Mouse (Mus musculus): ENCODE measurements around the gene Dda1. TPM values are rescaled to one million over a fixed set of nuclear protein-coding genes. Genes with fewer than 3 reads are reported as not detected.
"Not testable (repeated sequence)": the region's sequence is repeated elsewhere in the genome, so short reads cannot be mapped to it uniquely, and the experiment has no call there.

Gene Dda1
- polyA plus RNA-seq, 1 experiment, result 34.4 TPM

DNA sequence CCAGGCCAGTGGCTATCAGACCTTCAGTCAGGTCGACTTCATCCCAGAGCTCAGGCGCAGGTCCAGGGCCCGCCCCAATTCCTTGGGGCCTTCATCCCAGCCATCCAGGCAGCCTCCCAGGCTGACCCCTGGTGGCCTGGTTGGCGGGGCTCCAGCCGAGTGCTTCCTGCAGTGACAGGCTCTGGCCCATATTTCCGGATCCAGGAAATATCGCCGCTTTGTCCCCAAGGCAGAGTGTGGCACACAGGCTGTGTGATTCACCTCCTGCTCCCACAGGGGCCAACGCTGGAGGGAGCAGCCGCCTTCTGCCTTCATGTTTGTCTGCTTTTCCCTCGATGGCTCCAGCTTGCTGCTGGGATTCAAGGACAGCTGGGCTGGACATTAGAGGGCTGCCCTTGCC lies 27.5 kb downstream of the Dda1 start:
- H3K4me1 ChIP-seq (ENCODE audit: control insufficient read depth, insufficient read depth, insufficient read length, low read length), result peaks cover 28% of the 10 kb centered on the region
- no peak overlapping the region for H3K4me3 ChIP-seq (ENCODE audit: insufficient read depth, low read depth, low read length)
- H3K27ac ChIP-seq (replicated peaks; ENCODE audit: low read depth, low read length), result peak overlapping the region; percentile 47; the same call in 1 of the 2 replicates

DNA sequence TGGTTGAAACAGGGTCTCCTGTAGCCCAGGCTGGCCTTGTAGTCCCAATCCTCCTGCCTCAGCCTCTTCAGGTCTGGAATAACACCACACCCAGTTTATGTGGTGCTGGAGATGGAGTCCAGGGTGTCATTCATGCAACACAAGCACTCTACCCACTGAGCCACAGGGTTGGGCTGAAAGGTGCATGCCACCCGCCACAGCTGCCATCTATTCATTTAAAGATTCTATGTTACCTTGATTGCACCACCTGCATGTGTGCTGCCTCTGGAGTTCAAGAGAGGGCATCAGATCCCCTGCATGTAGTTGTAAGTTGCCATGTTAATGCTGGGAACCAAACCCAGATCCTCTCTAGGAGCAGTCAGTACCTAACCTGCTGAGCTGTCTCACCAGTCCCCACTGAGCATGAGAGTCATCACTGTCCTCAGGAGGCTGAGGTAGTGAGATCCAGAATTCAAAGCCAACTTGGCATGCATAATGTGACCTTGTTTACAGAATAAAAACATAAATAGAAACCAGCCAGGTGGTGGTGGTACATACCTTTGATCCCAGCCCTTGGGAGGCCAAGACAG lies 28.2 kb downstream of the Dda1 start:
- Histone ChIP-seq H3K4me1 (ENCODE audit: control insufficient read depth, insufficient read depth, insufficient read length, low read length) (peaks cover 28% of the 10 kb centered on the region), H3K4me3 (ENCODE audit: insufficient read depth, low read depth, low read length) (no peak overlapping the region), H3K27ac (replicated peaks; ENCODE audit: low read depth, low read length) (0 out of 2 replicates have a peak overlapping the region, but pooled peaks have one; percentile 4)

DNA sequence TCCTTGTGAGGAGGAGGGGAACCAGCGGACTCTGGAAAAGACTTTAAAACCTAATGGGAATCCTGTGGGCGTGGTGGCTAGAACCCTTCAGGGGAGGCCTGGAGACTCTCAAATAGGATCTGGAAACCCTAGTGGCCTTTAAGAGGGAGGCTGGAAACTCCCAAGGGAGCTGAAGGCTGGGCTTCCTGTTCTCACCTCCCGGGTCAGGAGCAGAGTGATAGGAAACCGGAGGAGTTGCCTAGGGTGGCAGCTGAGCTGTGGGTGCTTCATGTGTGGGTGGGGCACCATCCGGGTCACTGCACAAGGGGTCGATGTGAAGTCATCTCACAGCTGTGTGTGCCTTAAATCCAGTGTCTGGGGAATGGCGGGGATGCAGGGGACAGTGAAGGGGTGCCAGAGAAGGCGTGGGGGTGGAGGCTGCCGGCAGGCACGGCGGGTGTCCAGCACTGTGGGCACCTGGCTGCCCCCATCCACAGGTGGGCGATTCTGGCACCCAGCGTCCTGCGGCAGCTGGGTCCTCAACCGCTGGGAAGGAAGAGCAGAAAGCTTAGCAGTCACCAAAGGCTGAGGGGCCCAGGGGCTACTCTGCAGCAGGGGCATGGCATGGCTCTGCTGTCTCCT lies 29.0 kb downstream of the Dda1 start:
- no peak overlapping the region for H3K4me3 ChIP-seq (ENCODE audit: insufficient read depth, low read depth, low read length)
- peak overlapping the region; percentile 52 for H3K27ac ChIP-seq (replicated peaks; ENCODE audit: low read depth, low read length)
- peaks cover 28% of the 10 kb centered on the region for H3K4me1 ChIP-seq (ENCODE audit: control insufficient read depth, insufficient read depth, insufficient read length, low read length)

- Histone ChIP-seq H3K27ac (replicated peaks; ENCODE audit: low read depth, low read length) (peak overlapping the region; percentile 62), H3K4me3 (ENCODE audit: insufficient read depth, low read depth, low read length) (no peak overlapping the region), H3K4me1 (ENCODE audit: control insufficient read depth, insufficient read depth, insufficient read length, low read length) (peaks cover 28% of the 10 kb centered on the region)
Observed at GRCm38 (mm10) chr8:71498816-71499690, 30.1 kb downstream of the Dda1 start.

- peaks cover 4% of the 10 kb centered on the region; the same call in 1 of the 2 replicates for H3K4me1 ChIP-seq (ENCODE audit: control insufficient read depth, insufficient read depth, insufficient read length, low read length)
- H3K4me3 ChIP-seq (ENCODE audit: insufficient read depth, low read depth, low read length), result no peak overlapping the region
- no peak overlapping the region for H3K27ac ChIP-seq (replicated peaks; ENCODE audit: low read depth, low read length)
Observed at GRCm38 (mm10) chr8:71504349-71504748, 35.4 kb downstream of the Dda1 start.

- Histone ChIP-seq H3K4me3 (ENCODE audit: insufficient read depth, low read depth, low read length) (no peak overlapping the region), H3K27ac (replicated peaks; ENCODE audit: low read depth, low read length) (no peak overlapping the region), H3K4me1 (ENCODE audit: control insufficient read depth, insufficient read depth, insufficient read length, low read length) (peaks cover 4% of the 10 kb centered on the region; the same call in 1 of the 2 replicates)
Observed at GRCm38 (mm10) chr8:71505326-71505725, 36.3 kb downstream of the Dda1 start.

- H3K4me3 ChIP-seq (ENCODE audit: insufficient read depth, low read depth, low read length), result no peak overlapping the region
- H3K27ac ChIP-seq (replicated peaks; ENCODE audit: low read depth, low read length), result no peak overlapping the region
- 0 out of 2 replicates have a peak, but pooled peaks cover 4% of the 10 kb centered on the region for H3K4me1 ChIP-seq (ENCODE audit: control insufficient read depth, insufficient read depth, insufficient read length, low read length)
Observed at GRCm38 (mm10) chr8:71505979-71506378, 37.0 kb downstream of the Dda1 start.

DNA sequence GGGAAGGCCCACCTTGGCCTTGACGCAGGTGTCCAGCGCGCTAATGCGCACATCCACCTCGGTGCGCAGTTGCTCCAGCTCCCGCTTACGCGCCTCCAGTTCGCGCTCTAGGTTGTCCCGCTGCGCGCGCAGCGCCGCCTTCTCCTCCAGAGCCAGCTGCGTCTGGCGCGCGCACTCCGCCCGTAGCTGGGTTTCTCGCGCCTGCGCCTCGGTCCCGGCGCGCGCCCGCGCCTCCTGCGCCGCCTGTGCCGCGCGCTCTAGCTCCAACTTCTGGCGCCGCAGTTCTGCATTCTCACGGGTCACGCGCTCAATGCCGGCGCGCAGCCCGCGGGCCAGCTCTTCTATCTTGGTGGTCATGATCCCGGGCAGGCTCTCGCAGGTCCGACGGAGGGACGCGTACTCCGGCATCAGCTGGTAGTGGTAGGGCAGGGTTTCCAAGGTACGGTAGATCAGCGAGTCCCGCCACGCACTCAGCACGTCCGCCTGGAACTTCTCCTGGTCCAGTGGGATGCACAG lies 38.6 kb downstream of the Dda1 start:
- no peak overlapping the region for H3K27ac ChIP-seq (replicated peaks; ENCODE audit: low read depth, low read length)
- H3K4me1 ChIP-seq (ENCODE audit: control insufficient read depth, insufficient read depth, insufficient read length, low read length), result 0 out of 2 replicates have a peak, but pooled peaks cover 4% of the 10 kb centered on the region

GRCm38 (mm10) chr8:71509316-71509715 lies 40.3 kb downstream of the Dda1 start:
- peaks cover 4% of the 10 kb centered on the region; the same call in 1 of the 2 replicates for H3K4me1 ChIP-seq (ENCODE audit: control insufficient read depth, insufficient read depth, insufficient read length, low read length)
- H3K4me3 ChIP-seq (ENCODE audit: insufficient read depth, low read depth, low read length), result no peak overlapping the region
- no peak overlapping the region for H3K27ac ChIP-seq (replicated peaks; ENCODE audit: low read depth, low read length)

More for the DNA sequence above, 38.6 kb downstream of the Dda1 start:
- H3K4me3 ChIP-seq (ENCODE audit: insufficient read depth, low read depth, low read length), result peak overlapping the region; percentile 58

DNA sequence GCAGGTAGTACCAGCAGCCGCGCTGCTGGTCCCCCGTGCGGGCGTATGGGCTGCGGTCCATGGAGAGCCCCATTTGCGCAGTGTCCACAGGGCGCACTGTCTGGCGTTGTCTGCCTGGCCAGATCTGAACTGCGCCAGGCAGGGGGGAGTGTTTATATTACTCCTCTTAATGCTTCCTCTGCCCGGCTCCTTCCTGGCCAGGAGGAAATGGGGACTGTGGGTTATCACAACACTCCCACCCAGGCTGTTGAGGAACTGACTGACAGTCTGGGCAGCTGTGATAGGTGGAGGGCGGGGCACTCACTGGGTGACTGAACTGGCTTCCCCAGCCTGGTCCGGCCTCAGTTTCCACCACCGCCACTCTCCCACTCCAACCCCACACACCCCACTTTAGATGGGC lies 42.6 kb downstream of the Dda1 start, which contains the start of gene Plvap:
TSS of gene Plvap (minus strand) at position 109 of the 400 bp plus-strand sequence.
- peaks cover 4% of the 10 kb centered on the region; the same call in 1 of the 2 replicates for H3K4me1 ChIP-seq (ENCODE audit: control insufficient read depth, insufficient read depth, insufficient read length, low read length)
- H3K4me3 ChIP-seq (ENCODE audit: insufficient read depth, low read depth, low read length), result no peak within 1 kb of the TSS
- no peak within 1 kb of the TSS for H3K27ac ChIP-seq (replicated peaks; ENCODE audit: low read depth, low read length)

DNA sequence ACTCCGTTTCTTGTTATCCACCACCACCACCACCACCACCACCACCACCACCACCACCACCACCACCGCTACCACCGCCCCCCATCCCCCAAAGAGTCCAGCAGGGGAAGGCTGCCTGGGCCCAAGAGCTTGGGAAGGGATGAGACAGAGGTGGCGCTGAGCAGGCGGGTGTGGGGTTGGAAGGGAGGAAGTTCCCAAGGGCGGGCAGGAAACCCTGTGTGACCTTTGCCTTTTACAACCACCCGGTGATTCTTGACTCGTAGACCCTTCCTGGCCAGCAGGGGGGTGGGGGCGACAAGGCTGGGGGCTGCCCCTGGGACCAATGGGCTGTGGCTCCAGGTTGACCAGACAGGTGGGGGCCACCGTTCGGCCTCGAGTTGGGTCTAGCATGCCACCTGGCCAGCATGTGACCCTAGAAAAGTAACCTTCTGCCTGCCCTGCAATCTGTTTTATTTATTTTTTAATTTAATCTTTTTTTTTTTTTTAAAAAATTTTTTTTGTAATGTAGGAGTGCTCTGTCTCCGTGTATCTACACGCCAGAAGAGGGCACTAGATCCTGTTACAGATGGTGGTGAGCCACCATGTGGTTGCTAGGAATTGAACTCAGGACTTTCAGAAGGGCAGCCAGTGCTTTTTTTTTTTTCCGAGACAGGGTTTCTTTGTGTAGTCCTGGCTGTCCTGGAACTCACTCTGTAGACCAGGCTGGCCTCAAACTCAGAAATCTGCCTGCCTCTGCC lies 44.2 kb downstream of the Dda1 start:
- H3K4me3 ChIP-seq (ENCODE audit: insufficient read depth, low read depth, low read length), result no peak overlapping the region
- H3K4me1 ChIP-seq (ENCODE audit: control insufficient read depth, insufficient read depth, insufficient read length, low read length), result no peaks in the 10 kb centered on the region; the same call in 1 of the 2 replicates
- H3K27ac ChIP-seq (replicated peaks; ENCODE audit: low read depth, low read length), result no peak overlapping the region

DNA sequence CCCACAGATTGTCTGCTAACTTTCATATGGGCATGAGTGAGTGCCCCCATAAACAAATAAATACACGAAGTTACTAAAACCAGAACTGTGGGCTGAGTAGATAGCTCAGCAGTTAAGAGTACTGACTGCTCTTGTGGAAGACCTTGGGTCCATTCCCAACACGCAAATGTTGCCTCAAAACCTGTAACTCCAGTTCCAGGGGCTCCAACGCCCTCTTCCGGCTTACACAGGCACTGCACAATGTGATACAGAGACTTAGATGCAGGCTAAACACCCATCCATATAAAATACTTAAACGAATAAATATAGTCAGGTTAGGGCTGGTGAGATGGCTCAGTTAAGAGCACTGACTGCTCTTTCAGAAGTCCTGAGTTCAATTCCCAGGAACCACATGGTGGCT lies 46.0 kb downstream of the Dda1 start:
- no peaks in the 10 kb centered on the region; the same call in 1 of the 2 replicates for H3K4me1 ChIP-seq (ENCODE audit: control insufficient read depth, insufficient read depth, insufficient read length, low read length)
- H3K4me3 ChIP-seq (ENCODE audit: insufficient read depth, low read depth, low read length), result no peak overlapping the region
- no peak overlapping the region for H3K27ac ChIP-seq (replicated peaks; ENCODE audit: low read depth, low read length)

DNA sequence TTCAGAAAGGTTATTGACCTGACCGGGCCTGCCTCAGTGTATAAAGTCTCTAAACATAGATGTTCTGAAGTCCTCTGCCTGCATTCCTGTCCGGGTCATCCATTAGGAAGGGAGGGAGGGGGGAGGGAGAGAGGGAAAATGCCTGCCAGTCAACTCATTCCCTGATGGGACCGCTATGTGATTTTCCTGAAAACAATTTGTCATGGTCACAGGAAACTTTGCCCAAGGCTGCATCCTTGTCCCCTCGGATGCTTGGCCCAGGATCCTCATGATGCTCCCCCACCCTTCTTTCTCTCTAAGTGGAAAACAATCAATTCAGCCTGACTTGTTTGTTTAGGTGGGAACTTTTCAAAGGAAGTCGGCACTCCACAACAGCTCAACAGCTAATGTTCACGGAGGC lies 47.8 kb downstream of the Dda1 start:
- Histone ChIP-seq H3K4me1 (ENCODE audit: control insufficient read depth, insufficient read depth, insufficient read length, low read length) (no peaks in the 10 kb centered on the region; the same call in 1 of the 2 replicates), H3K27ac (replicated peaks; ENCODE audit: low read depth, low read length) (no peak overlapping the region), H3K4me3 (ENCODE audit: insufficient read depth, low read depth, low read length) (no peak overlapping the region)

- not testable (repeated sequence) for H3K4me1 ChIP-seq (ENCODE audit: control insufficient read depth, insufficient read depth, insufficient read length, low read length); H3K27ac ChIP-seq (replicated peaks; ENCODE audit: low read depth, low read length); H3K4me3 ChIP-seq (ENCODE audit: insufficient read depth, low read depth, low read length)
Observed at GRCm38 (mm10) chr8:71519037-71519825, 50.2 kb downstream of the Dda1 start.

All from brown adipose tissue, adult 24 weeks (tissue).